Mouse (Mus musculus) ES-E14 (cell line): ENCODE measurements around the gene Gm10197. TPM values are rescaled to one million over a fixed set of nuclear protein-coding genes. Genes with fewer than 3 reads are reported as not detected.

Source experiments
- DNase-seq: peaks from one replicate; pipeline ENCODE4 v3.0.0-alpha.2; 2013; ENCODE audit warnings: low read depth, low spot score
- H3K27ac ChIP-seq: 2 replicates; pipeline ENCODE4 v1.5.1; 2012; ENCODE audit warnings: low read depth, mild to moderate bottlenecking, low read length, moderate library complexity, mixed read lengths; ENCODE audit not compliant: poor library complexity, insufficient read depth, severe bottlenecking
- H3K36me3 ChIP-seq: 2 replicates; pipeline ENCODE4 v1.6.1; 2012; ENCODE audit warnings: mild to moderate bottlenecking, low read length, moderate library complexity, mixed read lengths; ENCODE audit not compliant: control insufficient read depth, poor library complexity, insufficient read depth, severe bottlenecking
- H3K4me1 ChIP-seq, 2 experiments: fragments of 150-350 bp in 1 of 2; sonication (generic) in 1 of 2; 2 replicates each; pipeline ENCODE4 v1.6.1; 2012; ENCODE audit warnings: low read length in 2 of 2, mild to moderate bottlenecking in 1 of 2, mixed read lengths in 1 of 2; ENCODE audit not compliant: control insufficient read depth in 2 of 2, insufficient read depth in 2 of 2, poor library complexity in 1 of 2
- H3K4me3 ChIP-seq, 2 experiments: fragments of 150-350 bp in 1 of 2; sonication (generic) in 1 of 2; 2 replicates each; pipeline ENCODE4 v1.5.1; 2012; ENCODE audit warnings: low read length in 2 of 2, low read depth in 1 of 2, mild to moderate bottlenecking in 1 of 2, mixed read lengths in 1 of 2; ENCODE audit not compliant: insufficient read depth in 1 of 2, poor library complexity in 1 of 2, severe bottlenecking in 1 of 2
- H3K9ac ChIP-seq: 2 replicates; pipeline ENCODE4 v1.6.1; 2012; ENCODE audit warnings: low read depth, mild to moderate bottlenecking, low read length, mixed read lengths; ENCODE audit not compliant: poor library complexity, insufficient read depth, severe bottlenecking
- H3K9me3 ChIP-seq: fragments of 150-350 bp; sonication (generic); 2 replicates; pipeline ENCODE4 v1.6.1; 2012; ENCODE audit warnings: low read depth, mild to moderate bottlenecking, low read length; ENCODE audit not compliant: control insufficient read depth, insufficient read depth
- CHD2 ChIP-seq: IDR thresholded peaks from 2 replicates; pipeline ENCODE4 v1.6.1; 2014; ENCODE audit warnings: mild to moderate bottlenecking, low read depth, low read length, inconsistent platforms
- HCFC1 ChIP-seq: IDR thresholded peaks from 2 replicates; pipeline ENCODE4 v1.6.1; 2012; ENCODE audit warnings: low read length, inconsistent platforms, borderline replicate concordance; ENCODE audit not compliant: insufficient read depth
- MAFK ChIP-seq: IDR thresholded peaks from 2 replicates; pipeline ENCODE4 v1.6.1; 2014; ENCODE audit warnings: mild to moderate bottlenecking, low read depth, low read length, inconsistent platforms; ENCODE audit not compliant: insufficient read depth
- ZC3H11A ChIP-seq: IDR thresholded peaks from 2 replicates; pipeline ENCODE4 v1.6.1; 2012; ENCODE audit warnings: low read depth, mild to moderate bottlenecking, inconsistent platforms, low read length, borderline replicate concordance
- ZNF384 ChIP-seq: IDR thresholded peaks from 2 replicates; pipeline ENCODE4 v1.6.1; 2012; ENCODE audit warnings: low read depth, low read length, inconsistent platforms
- in situ Hi-C, 2 experiments: fragments of 600-800 bp; cut with MboI; formaldehyde crosslinking; loops; one replicate each; pipeline ENCODE4 v1.15.1; 2025; ENCODE audit warnings: low sequenced_read_pairs in 2 of 2, inconsistent platforms in 1 of 2; ENCODE audit not compliant: unreplicated experiment in 2 of 2
- total RNA-seq: library from RNA; depleted of rRNA; stranded (reverse); fragments of 300-350 nt; gene quantifications from 2 replicates; pipeline ENCODE4 v1.2.3, GENCODE M21; 2012

Gene Gm10197
- total RNA-seq, 1 experiment, result not detected

DNA sequence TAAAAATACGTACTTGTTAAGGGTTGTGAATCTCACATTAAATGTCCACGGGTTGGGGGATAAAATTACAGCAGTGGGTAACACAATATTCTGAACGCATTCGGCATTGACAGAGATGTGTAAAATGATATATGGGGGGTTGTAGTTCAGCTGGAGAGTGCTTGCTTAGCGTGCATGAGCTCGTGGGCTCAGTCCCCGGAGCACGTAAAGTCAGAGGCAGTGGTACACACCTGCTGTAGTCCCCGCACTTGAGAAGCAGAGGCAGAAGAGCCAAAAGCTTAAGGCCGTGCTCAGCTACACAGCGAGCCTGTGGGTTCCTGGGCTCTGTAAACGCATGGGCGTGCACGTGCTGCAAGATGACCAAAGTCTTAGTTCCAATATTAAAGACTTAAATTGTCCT, 25.8 kb downstream of the Gm10197 start:
- Histone ChIP-seq H3K4me1 (no peaks in the 10 kb centered on the region), H3K36me3 (peaks cover 6% of the 10 kb centered on the region; the same call in 1 of the 2 replicates), H3K27ac (no peak overlapping the region), H3K9me3 (no peaks in the 10 kb centered on the region), H3K9ac (no peak overlapping the region), H3K4me3 (no peak overlapping the region)
- DNase-seq, result no peak
- in situ Hi-C loops, result no loop called here
- TF ChIP-seq HCFC1 (no peak), MAFK (no peak), ZC3H11A (no peak), ZNF384 (no peak), CHD2 (no peak)

DNA sequence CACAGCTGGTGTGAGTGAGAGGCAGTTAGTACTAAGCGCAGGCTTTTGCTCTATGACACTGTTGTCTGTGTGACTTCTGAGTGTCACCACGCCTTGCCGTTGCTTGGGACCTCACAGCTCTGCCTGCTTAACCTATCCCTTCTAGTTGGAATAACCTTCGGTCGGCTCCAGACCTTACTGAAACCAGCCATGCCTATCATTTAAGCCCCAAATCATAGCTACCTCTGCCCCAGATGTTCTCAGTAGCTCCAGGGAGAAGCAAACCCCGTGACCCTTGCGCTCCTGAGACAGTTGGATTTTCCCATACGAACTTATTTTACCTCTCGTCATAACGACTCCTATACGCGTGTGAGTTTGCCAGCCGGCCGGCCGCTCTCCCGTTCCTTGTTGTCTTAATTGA, 27.5 kb downstream of the Gm10197 start:
- no peak overlapping the region for H3K4me3 ChIP-seq
- TF ChIP-seq CHD2, result no peak
- TF ChIP-seq ZC3H11A, result no peak
- TF ChIP-seq HCFC1, result no peak
- TF ChIP-seq ZNF384, result no peak
- TF ChIP-seq MAFK, result no peak
- no peak overlapping the region; the same call in 1 of the 2 replicates for H3K9ac ChIP-seq
- DNase-seq, result no peak
- no peaks in the 10 kb centered on the region for H3K4me1 ChIP-seq
- peaks cover 6% of the 10 kb centered on the region; the same call in 1 of the 2 replicates for H3K36me3 ChIP-seq
- no peaks in the 10 kb centered on the region for H3K9me3 ChIP-seq
- in situ Hi-C loops, result no loop called here
- no peak overlapping the region for H3K27ac ChIP-seq

DNA sequence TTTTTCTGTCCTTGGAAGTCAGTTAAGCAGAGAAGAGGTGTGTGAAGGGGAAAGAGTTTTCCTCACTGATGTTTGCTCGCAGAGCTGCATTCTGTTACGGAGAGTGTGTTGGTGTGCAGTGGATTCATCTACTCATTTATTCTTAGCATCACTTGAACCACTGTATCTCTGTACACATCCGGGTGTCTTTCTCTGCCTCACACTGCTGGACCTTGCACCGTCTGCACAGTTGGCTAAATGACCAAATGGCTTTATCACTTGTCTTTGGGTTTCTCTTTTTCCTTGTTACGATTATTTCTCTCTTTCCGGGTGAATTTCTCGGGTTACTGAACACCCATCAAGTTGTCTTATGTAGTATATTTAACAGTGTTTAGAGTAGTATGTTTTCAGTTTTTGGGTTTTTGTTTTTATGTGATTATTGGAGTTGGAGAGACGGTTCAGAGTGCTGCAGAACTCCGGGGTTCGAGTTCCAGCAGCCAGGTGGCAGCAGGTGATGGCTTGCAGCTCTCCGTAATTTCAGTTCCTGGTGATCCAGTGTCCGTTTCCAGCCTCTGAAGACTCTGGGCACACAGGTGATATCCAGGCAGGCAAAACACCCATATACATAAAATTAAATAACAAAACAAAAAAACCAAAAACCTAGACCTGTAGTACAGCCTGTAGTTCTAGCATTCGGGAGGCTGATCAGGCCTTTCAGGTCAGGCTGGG, 28.2 kb downstream of the Gm10197 start:
- no peak overlapping the region for H3K4me3 ChIP-seq
- DNase-seq, result no peak
- no peaks in the 10 kb centered on the region for H3K9me3 ChIP-seq
- no peak overlapping the region for H3K9ac ChIP-seq
- H3K4me1 ChIP-seq, result no peaks in the 10 kb centered on the region
- no peak for TF ChIP-seq ZC3H11A
- TF ChIP-seq HCFC1, result no peak
- TF ChIP-seq MAFK, result no peak
- no peak for TF ChIP-seq ZNF384
- TF ChIP-seq CHD2, result no peak
- H3K27ac ChIP-seq, result no peak overlapping the region
- peaks cover 6% of the 10 kb centered on the region; the same call in 1 of the 2 replicates for H3K36me3 ChIP-seq
- in situ Hi-C loops, result no loop called here

DNA sequence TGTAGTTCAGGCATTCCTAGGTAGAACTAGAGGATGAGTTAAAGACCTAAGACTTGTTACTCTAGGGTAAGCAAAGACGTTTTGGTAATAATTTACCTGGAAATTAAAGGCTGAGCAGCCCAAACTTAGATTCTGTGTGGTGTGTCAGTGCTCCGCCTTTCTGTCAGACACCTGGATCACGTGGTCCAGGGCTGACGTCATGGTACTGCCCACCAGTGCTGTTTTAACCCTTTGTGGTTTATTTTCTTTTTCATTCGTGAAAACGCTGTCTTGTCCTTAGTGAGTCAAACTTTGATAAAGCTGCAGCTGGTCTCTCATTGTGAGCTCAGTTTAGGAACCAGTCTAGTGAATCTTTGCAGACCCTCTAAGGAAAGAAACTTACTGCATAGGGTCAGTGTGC, 31.1 kb downstream of the Gm10197 start:
- no peak for DNase-seq
- H3K9ac ChIP-seq, result no peak overlapping the region
- H3K36me3 ChIP-seq, result peaks cover under 1% of the 10 kb centered on the region; the same call in 1 of the 2 replicates
- no peak overlapping the region for H3K4me3 ChIP-seq
- in situ Hi-C loops, result no loop called here
- no peaks in the 10 kb centered on the region for H3K9me3 ChIP-seq
- TF ChIP-seq CHD2, result no peak
- no peak for TF ChIP-seq MAFK
- TF ChIP-seq ZNF384, result no peak
- no peak for TF ChIP-seq ZC3H11A
- TF ChIP-seq HCFC1, result no peak
- no peak overlapping the region for H3K27ac ChIP-seq
- no peaks in the 10 kb centered on the region for H3K4me1 ChIP-seq
